Mouse (Mus musculus): Measurements from ENCODE around the gene Irf1. TPM values are rescaled to one million over a fixed set of nuclear protein-coding genes. Genes with fewer than 3 reads are reported as not detected.

Irf1 gene
- polyA plus RNA-seq, 1 experiment from 2014 or later, result 7.3 TPM

DNA sequence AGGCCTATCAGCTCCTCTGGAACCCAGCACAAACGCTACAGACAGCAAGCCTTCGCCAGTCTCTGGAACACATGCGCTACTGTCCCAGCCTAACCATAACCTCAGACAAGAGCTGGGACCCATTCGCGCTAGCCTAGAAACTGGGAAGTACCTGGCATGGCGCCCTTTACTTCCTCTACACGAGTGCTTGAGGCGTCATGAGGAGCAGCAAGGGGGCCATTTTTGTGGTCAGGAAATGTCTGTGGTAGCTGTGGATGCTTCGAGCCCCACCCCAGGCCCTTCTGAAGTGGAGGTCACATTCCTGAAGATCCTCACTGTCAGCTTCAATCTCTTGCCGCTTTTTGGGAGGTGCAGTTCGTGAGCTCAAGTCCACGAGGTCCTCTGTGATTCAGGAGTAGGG is 33.3 kb downstream of the Irf1 start:
- 35% methylated on average over 12 of the region's 12 CpGs for WGBS (ENCODE audit: insufficient replicate concordance)
- Histone ChIP-seq H3K9me3 (replicated peaks) (no peaks in the 10 kb centered on the region), H3K27me3 (replicated peaks) (no peaks in the 10 kb centered on the region), H3K36me3 (no peaks in the 10 kb centered on the region), H3K4me3 (no peak overlapping the region), H3K4me1 (peaks cover 5% of the 10 kb centered on the region; the same call in 1 of the 2 replicates), H3K27ac (no peak overlapping the region), H3K9ac (no peak overlapping the region), H3K4me2 (no peak overlapping the region)
- ATAC-seq, result no peak

DNA sequence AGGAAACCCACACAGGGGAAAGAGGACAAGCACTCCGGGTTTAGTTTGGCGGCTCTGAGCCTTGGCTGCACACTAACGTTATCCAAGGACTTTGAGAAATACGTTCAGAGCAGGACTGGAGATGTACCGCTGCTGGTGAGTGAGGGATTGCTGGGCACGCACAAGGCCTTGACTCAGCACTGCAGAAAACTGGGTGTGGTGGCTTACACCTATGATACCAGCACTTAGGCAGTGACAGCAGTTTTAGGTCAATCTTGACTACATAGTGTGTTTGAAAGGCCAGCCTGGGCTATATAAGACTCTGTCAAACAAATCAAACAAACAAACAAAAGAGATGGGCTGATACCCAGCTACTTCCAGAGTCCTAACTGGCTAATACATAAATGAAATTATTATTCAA is 33.7 kb downstream of the Irf1 start:
- Histone ChIP-seq H3K4me3 (no peak overlapping the region), H3K4me1 (peaks cover 5% of the 10 kb centered on the region; the same call in 1 of the 2 replicates), H3K9me3 (replicated peaks) (no peaks in the 10 kb centered on the region), H3K36me3 (no peaks in the 10 kb centered on the region), H3K27me3 (replicated peaks) (no peaks in the 10 kb centered on the region), H3K27ac (no peak overlapping the region), H3K9ac (no peak overlapping the region), H3K4me2 (no peak overlapping the region)
- ATAC-seq, result no peak
- whole genome bisulfite sequencing (ENCODE audit: insufficient replicate concordance), result 42% methylated on average over 6 of the region's 6 CpGs

DNA sequence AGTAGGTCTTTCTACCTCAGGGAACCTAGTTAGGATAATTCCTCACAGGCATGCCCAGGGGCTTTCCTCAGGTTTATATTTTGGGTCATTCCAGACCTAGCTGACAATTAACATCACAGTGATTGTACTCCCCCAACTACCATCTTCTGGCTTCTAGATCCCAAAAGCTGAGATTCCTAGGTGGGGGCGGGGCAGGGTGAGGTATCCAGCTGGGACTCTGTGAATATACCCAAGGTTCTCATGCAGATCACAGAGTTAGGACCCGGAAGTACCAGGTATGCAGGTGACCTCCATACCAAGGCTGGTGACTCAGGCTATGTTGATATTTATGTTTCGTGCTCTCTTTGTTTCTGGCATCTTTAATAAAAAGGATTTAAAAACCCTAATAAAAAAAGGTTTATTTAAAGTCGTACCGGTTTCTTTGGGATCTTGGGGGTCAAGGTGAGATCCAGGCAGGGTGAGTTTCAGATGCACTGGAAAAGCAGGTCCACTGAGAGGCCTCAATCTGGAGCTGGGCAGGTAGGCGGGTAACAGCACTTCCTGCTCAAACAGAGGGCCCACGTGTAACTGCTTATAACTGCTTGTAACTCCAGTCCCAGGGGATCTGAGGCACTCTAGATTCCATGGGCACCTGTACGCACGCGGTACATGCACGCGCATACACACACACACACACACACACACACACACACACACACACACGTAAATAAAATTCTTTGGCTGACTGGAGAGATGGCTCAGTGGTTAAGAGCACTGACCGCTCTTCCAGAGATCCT is 34.9 kb downstream of the Irf1 start:
- no peak for ATAC-seq
- Histone ChIP-seq H3K4me2 (no peak overlapping the region), H3K27ac (no peak overlapping the region), H3K4me1 (peaks cover 5% of the 10 kb centered on the region; the same call in 1 of the 2 replicates), H3K27me3 (replicated peaks) (no peaks in the 10 kb centered on the region), H3K9ac (no peak overlapping the region), H3K36me3 (no peaks in the 10 kb centered on the region), H3K9me3 (replicated peaks) (no peaks in the 10 kb centered on the region), H3K4me3 (no peak overlapping the region)
- WGBS (ENCODE audit: insufficient replicate concordance), result 69% methylated on average over 14 of the region's 14 CpGs

DNA sequence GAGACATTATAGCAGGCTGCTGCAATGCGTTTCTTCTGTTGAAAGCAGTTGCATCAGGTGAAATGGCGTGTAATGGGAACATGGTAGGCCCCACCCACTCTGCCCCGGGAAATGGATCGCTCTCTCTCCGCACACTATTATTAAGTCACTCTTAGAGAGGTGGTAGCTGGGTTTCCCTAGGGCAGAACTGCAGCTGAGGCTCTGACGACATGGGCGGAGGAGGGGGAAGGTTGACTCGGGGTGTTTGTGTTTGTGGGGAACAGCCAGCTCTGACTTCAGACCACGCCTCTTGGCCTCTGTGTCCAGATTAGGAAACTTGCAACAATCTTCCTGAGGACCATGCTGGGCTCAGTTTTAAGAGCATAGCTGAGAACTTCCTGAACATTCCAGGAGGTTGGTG is 36.0 kb downstream of the Irf1 start:
- no peaks in the 10 kb centered on the region for H3K36me3 ChIP-seq
- no peak overlapping the region for H3K4me3 ChIP-seq
- H3K9me3 ChIP-seq (replicated peaks), result no peaks in the 10 kb centered on the region
- no peak overlapping the region for H3K27ac ChIP-seq
- 58% methylated on average over 9 of the region's 9 CpGs for WGBS (ENCODE audit: insufficient replicate concordance)
- no peak overlapping the region for H3K9ac ChIP-seq
- no peak for ATAC-seq
- H3K4me1 ChIP-seq, result peaks cover 5% of the 10 kb centered on the region; the same call in 1 of the 2 replicates
- no peaks in the 10 kb centered on the region for H3K27me3 ChIP-seq (replicated peaks)
- H3K4me2 ChIP-seq, result no peak overlapping the region

DNA sequence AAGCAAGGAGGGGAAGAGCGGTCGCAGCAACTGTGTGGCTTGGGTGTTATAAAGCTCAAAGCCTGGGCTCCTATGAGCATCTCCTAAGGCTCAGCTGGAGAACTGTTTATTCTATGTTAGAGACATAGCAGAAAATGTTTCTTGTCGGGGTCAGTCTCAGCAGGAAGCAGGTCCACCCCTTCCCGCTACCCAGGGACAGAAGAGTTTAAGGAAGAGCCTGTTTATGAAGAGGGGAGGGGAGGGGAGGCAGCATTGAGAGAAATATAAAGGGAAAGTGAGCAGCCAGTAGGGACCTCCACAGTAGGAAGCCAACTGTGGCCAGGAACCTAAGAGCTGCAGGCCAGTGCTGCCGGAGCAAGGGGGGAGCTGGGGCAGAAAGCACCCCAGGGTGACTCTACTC is 39.5 kb downstream of the Irf1 start:
- H3K27me3 ChIP-seq (replicated peaks), result no peaks in the 10 kb centered on the region
- no peak overlapping the region for H3K4me2 ChIP-seq
- no peaks in the 10 kb centered on the region for H3K36me3 ChIP-seq
- H3K9me3 ChIP-seq (replicated peaks), result no peaks in the 10 kb centered on the region
- no peak for ATAC-seq
- H3K27ac ChIP-seq, result no peak overlapping the region
- no peak overlapping the region for H3K4me3 ChIP-seq
- no peak overlapping the region for H3K9ac ChIP-seq
- H3K4me1 ChIP-seq, result no peaks in the 10 kb centered on the region
- 42% methylated on average over 5 of the region's 5 CpGs for WGBS (ENCODE audit: insufficient replicate concordance)

DNA sequence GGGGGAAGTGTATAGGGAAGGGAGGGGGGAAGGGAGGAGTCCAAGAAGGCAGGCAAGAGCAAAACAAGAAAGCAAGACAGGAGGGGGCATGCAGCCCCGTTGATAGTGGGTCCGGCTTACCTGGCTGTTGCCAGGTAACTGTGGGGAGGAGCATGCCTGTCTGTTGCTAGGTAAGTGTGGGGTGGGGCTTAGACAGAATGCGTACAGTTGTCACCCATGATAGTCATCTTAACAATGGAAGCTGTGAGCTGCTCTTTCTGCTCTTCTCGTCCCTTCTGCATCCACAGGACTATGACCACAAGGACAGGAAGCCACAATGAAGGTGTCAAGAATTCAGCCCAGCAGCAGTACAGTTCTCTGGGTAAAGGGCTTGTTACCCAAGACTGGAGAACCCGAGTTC is 40.3 kb downstream of the Irf1 start:
- Histone ChIP-seq H3K4me2 (no peak overlapping the region), H3K9me3 (replicated peaks) (no peaks in the 10 kb centered on the region), H3K4me3 (no peak overlapping the region), H3K4me1 (no peaks in the 10 kb centered on the region), H3K27ac (no peak overlapping the region), H3K27me3 (replicated peaks) (no peaks in the 10 kb centered on the region), H3K36me3 (no peaks in the 10 kb centered on the region), H3K9ac (no peak overlapping the region)
- 29% methylated on average over 5 of the region's 5 CpGs for WGBS (ENCODE audit: insufficient replicate concordance)
- ATAC-seq, result no peak

DNA sequence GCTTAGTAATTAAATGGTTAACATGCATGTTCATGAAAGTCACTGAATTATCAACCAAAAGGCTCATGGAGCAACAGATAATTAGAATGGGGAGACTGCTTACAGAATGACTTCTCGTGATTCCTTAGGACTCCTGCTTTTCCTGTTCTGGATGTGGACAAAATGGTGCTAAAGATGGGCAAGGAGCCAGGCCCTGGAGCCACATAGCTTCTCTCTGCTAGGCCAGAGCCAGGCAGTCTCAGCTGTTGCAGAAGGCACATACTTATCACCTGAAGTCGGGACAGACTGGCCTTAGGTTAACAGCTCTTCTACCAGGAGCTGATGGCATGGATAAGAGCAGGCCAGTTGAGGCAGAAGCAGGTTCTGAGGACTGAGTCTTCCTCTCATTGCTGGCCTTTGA is 40.9 kb downstream of the Irf1 start:
- H3K4me1 ChIP-seq, result no peaks in the 10 kb centered on the region
- H3K4me3 ChIP-seq, result no peak overlapping the region
- H3K27me3 ChIP-seq (replicated peaks), result no peaks in the 10 kb centered on the region
- no peaks in the 10 kb centered on the region for H3K9me3 ChIP-seq (replicated peaks)
- WGBS (ENCODE audit: insufficient replicate concordance), result 31% methylated on average over 2 of the region's 2 CpGs
- no peak overlapping the region for H3K9ac ChIP-seq
- ATAC-seq, result no peak
- H3K4me2 ChIP-seq, result no peak overlapping the region
- no peak overlapping the region for H3K27ac ChIP-seq
- no peaks in the 10 kb centered on the region for H3K36me3 ChIP-seq

DNA sequence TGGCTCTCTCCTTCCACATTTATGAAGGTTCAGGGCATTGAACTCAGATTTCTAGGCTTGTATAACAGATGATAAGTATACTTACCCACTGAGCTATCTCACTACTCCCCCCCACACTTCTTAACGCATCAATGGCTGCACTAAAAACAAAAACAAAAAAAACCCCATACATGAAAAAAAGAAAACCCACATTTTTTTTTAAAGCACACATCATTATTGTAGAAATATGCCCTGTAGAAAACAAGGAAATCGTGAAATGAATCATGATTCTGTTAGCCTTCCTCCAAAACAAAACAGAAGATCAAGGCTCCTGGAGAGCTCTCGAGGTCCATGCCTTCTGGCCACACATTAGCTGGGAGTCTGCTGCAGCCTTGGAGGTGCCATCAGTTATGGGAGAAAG is 41.5 kb downstream of the Irf1 start:
- H3K4me2 ChIP-seq, result no peak overlapping the region
- H3K4me3 ChIP-seq, result no peak overlapping the region
- H3K4me1 ChIP-seq, result no peaks in the 10 kb centered on the region
- H3K27ac ChIP-seq, result no peak overlapping the region
- H3K9ac ChIP-seq, result no peak overlapping the region
- no peaks in the 10 kb centered on the region for H3K27me3 ChIP-seq (replicated peaks)
- no peaks in the 10 kb centered on the region for H3K36me3 ChIP-seq
- no peaks in the 10 kb centered on the region for H3K9me3 ChIP-seq (replicated peaks)
- 69% methylated on average over 3 of the region's 3 CpGs for WGBS (ENCODE audit: insufficient replicate concordance)
- ATAC-seq, result no peak

DNA sequence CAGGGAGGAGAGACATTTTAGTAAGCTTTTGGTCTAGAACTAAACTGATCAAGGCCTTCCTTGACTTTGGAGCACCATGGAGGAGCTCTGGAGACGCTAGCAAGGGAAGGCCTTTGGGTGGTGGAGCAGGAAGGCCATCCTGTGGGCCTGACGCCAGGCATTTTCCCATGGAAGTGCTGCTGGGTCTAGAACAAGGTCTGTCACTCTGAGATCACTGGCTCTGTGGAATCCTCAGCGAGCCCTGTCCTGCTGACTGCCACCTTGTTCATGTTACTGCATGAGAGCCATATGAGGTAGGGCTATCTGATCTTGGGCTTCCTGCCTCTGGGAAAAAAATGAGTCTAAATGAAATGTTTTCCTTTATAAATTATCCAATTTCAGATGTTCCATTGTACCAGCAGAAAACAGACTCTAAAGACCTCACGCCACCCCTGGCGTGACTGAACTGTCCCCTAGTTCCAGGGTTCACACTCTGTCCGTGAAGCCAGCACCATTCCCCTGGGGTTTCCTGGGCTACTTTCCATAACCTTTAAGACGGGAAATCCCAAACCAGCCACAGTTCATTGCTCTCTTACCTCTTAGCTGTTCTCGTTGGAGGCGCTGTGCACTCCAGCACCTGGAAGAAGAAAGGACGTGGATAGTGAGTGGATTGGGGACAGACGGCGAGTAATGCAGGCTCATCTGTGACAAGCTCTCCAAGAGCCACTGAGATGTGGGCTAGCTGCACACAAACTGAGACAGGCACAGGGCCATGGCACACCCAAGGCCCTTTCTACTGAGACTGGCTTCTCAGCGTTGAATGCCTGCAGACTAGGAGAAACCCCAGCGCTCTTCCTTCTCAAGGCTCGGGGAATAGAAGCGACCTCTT is 43.4 kb downstream of the Irf1 start:
- Histone ChIP-seq H3K4me1 (no peaks in the 10 kb centered on the region), H3K9ac (no peak overlapping the region), H3K36me3 (no peaks in the 10 kb centered on the region), H3K9me3 (replicated peaks) (no peaks in the 10 kb centered on the region), H3K27ac (no peak overlapping the region), H3K4me2 (no peak overlapping the region), H3K4me3 (no peak overlapping the region), H3K27me3 (replicated peaks) (no peaks in the 10 kb centered on the region; the same call in 1 of the 2 replicates)
- 66% methylated on average over 16 of the region's 16 CpGs for WGBS (ENCODE audit: insufficient replicate concordance)
- no peak for ATAC-seq

DNA sequence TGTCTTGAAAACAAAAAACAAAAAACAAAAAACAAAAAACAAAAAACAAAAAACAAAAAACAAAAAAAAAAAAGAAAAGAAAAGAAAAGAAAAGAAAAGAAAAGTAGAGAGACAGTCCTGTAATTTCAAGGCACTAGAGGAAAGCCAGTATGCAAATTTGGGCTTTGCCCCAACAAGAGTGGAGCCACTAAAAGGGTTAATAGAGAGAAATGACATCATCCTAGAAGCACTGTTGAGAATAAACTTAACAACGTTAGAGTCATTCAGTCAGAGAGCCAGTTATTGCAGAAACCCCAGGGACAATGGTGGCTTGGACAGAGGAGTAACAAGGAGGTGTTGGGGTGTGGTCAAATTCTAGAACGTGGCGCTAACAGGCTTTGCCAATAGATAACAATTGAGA is 45.0 kb downstream of the Irf1 start:
- 44% methylated on average over 3 of the region's 3 CpGs for WGBS (ENCODE audit: insufficient replicate concordance)
- ATAC-seq, result no peak
- Histone ChIP-seq H3K27me3 (replicated peaks) (no peaks in the 10 kb centered on the region; the same call in 1 of the 2 replicates), H3K9me3 (replicated peaks) (no peaks in the 10 kb centered on the region), H3K4me1 (no peaks in the 10 kb centered on the region), H3K36me3 (no peaks in the 10 kb centered on the region), H3K4me3 (no peak overlapping the region), H3K4me2 (no peak overlapping the region), H3K9ac (no peak overlapping the region), H3K27ac (no peak overlapping the region)

DNA sequence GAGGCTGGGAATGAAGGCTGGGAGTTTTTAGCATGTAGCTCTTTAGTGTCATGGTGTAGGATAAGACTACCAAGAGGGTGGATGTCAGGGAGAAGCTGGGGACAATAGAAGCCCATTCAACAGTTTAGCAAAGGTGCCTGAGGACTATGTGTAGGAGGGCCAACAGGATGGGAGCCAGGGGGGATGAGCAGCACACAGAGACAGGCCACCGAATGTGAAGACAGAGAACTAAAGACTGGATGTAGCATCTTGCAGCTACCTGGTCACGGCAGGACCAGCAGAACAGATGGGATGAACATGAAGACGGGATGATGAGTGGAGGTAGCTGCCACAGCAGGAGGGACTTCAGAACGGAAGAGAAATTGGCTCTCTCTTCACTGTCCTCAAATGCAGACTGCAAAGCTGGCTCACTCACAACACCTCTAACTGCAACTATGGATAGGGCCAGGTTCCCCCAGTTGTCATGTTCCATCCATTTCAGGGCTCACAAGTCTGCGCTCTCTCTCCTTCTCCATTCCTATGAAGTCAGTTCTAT is 47.1 kb downstream of the Irf1 start:
- H3K4me2 ChIP-seq, result no peak overlapping the region
- H3K27ac ChIP-seq, result no peak overlapping the region
- H3K4me1 ChIP-seq, result no peaks in the 10 kb centered on the region
- WGBS (ENCODE audit: insufficient replicate concordance), result 71% methylated on average over 5 of the region's 5 CpGs
- H3K27me3 ChIP-seq (replicated peaks), result no peaks in the 10 kb centered on the region; the same call in 1 of the 2 replicates
- no peak for ATAC-seq
- H3K9ac ChIP-seq, result no peak overlapping the region
- H3K4me3 ChIP-seq, result no peak overlapping the region
- H3K36me3 ChIP-seq, result no peaks in the 10 kb centered on the region
- H3K9me3 ChIP-seq (replicated peaks), result no peaks in the 10 kb centered on the region

DNA sequence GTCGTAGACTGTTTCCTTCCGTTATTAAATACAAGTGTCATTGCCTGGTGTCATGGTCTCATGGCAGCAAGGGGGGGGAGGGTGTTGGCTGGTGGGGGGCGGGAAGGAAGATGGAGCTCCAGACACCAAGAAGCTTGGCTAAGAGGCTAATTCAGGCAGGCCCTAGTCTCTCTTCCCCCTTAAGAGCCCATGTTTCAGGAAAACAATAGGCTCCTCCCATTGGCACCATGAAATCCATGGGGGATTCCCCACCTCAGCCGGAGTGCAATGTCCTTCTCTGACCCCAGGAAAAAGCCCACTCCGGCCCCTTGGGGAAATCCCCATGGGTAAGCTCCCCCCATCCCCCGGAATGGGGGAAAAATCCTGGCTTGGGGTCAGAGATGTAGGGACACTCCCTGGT is 49.0 kb downstream of the Irf1 start:
- peaks cover 4% of the 10 kb centered on the region; the same call in 1 of the 2 replicates for H3K4me1 ChIP-seq
- H3K27ac ChIP-seq, result no peak overlapping the region
- no peak overlapping the region for H3K4me2 ChIP-seq
- 49% methylated on average over 6 of the region's 6 CpGs for WGBS (ENCODE audit: insufficient replicate concordance)
- no peak overlapping the region for H3K4me3 ChIP-seq
- no peak overlapping the region for H3K9ac ChIP-seq
- no peaks in the 10 kb centered on the region for H3K36me3 ChIP-seq
- H3K9me3 ChIP-seq (replicated peaks), result no peaks in the 10 kb centered on the region
- no peak for ATAC-seq
- no peaks in the 10 kb centered on the region; the same call in 1 of the 2 replicates for H3K27me3 ChIP-seq (replicated peaks)

All from liver, embryonic 12.5 days (tissue).